Mouse (Mus musculus) olfactory bulb, adult 2 months (tissue): Measurements from ENCODE around the gene Slc25a19.

ENCODE experiments used
- CTCF ChIP-seq: fragments of 200-500 bp; IDR thresholded peaks from 2 replicates; pipeline ENCODE4 v1.5.1; 2012; ENCODE audit warnings: low read depth, mild to moderate bottlenecking, low read length, moderate library complexity; ENCODE audit not compliant: insufficient read depth
- POLR2A ChIP-seq: fragments of 200-500 bp; IDR thresholded peaks from 2 replicates; pipeline ENCODE4 v1.6.1; 2012; ENCODE audit warnings: mild to moderate bottlenecking, low read depth, low read length, moderate library complexity; ENCODE audit not compliant: insufficient read depth

- TF ChIP-seq CTCF (no peak), POLR2A (no peak)
Observed at GRCm38 (mm10) chr11:115606733-115607132, 21.4 kb downstream of the Slc25a19 start.
